Mouse (Mus musculus): ENCODE data around the gene Col4a4.

- TF ChIP-seq CTCF (IDR thresholded peaks at IDR 0.05; ENCODE audit: insufficient read depth, low read length) = no peak
- no peak for TF ChIP-seq POLR2A (IDR thresholded peaks at IDR 0.05; ENCODE audit: borderline replicate concordance, extremely low read depth, low read depth, low read length)
Measured at GRCm38 (mm10) chr1:82625474-82625873, 38.8 kb upstream of the Col4a4 start.
